Mouse (Mus musculus) thymus, adult 18-20 months (tissue): ENCODE results near the gene Pds5a.

ENCODE experiments used
- DNase-seq, 2 experiments: peaks; one replicate each; pipeline ENCODE4 v3.0.0; 2022; ENCODE audit warnings: mixed read lengths in 2 of 2

Gene Pds5a

GRCm38 (mm10) chr5:65561125-65561893 lies 136.8 kb downstream of the Pds5a start:
- DNase-seq: no peak

DNA sequence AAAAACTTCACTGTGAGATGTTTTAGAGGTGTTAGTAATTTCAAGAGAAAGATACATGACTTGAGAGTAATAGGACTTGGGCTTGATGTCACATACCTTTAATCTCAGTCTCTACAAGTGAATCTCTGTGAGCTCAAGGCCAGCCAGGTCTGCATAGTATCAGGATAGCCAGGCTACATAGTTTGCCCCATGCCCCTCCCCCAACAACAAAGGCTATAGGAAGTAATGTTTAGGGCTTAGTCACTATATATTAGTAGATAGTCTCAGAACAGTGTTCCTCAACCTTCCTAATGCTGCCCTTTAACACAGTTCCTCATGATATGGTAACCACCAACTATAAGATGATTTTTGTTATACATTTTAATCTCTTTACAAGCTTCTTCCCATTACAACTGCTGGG lies 141.0 kb downstream of the Pds5a start:
- no peak for DNase-seq
